Mouse (Mus musculus) fat pad, adult 2 months (tissue): ENCODE measurements around the gene Zfp639.

Experiments
- DNase-seq: peaks from one replicate; pipeline ENCODE4 v3.0.0-alpha.2; 2011; ENCODE audit warnings: low read depth, low spot score; ENCODE audit errors: extremely low read depth

Zfp639 gene

DNA sequence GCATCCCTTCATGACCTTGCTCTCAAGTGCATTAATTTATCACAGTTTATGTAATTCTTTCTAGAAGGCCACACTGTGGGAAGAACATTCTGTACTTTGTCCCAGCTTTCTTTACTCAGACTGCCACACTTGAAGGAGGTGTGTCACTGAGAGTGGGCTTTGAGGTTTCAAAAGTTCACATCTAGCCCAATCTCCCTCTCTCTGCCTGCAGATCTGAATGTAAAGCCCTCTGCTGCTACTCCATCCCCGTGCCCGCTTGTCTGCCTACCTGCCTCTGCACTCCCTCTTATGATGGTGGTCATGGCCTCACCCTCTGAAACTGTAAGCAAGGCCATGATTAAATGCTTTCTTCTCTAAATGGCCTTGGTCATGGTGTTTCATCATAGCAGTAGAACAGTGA lies 9.7 kb upstream of the Zfp639 start:
- DNase-seq: no peak

DNA sequence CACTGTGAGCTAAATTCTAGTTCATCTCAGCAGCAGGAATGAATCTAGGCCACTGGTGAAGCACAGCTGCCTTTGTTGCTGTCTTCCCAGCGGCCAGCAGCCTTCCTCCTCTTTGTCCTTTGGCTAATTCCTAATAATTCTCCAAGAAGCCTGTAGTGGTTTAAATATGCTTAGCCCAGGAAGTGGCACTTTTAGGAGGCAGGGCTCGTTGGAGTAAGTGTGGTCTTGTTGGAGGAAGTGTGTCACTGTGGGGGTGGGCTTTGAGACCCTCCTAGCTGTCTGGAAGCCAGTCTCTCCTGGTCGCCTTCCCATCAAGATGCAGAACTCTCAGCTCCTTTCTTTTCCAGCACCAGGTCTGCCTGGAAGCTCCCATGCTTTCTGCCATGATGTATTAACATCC lies 4.2 kb upstream of the Zfp639 start:
- no peak for DNase-seq

GRCm38 (mm10) chr3:32506366-32507225 lies 3.5 kb upstream of the Zfp639 start:
- no peak for DNase-seq

GRCm38 (mm10) chr3:32508666-32509324 lies 1.3 kb upstream of the Zfp639 start:
- DNase-seq: no peak

GRCm38 (mm10) chr3:32510375-32511190 lies 524 bp downstream of the Zfp639 start:
- DNase-seq: no peak

DNA sequence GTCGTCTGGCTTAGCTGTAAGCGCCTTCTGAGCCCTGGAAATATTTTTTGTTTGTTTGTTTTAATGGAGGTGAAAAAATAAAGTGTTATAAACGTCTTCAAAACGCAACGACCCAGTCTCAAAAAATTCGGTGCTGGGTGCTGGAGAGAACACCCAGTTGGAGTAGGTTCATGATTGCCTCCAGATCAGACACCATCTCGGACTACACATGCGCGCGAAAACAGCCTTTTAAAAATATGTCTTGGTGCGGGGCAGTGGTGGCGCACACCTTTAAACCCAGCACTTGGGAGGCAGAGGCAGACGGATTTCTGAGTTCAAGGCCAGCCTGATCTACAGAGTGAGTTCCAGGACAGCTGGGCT lies 1.1 kb downstream of the Zfp639 start:
- DNase-seq: no peak

- no peak for DNase-seq
Measured at GRCm38 (mm10) chr3:32512686-32513284, 2.7 kb downstream of the Zfp639 start.

DNA sequence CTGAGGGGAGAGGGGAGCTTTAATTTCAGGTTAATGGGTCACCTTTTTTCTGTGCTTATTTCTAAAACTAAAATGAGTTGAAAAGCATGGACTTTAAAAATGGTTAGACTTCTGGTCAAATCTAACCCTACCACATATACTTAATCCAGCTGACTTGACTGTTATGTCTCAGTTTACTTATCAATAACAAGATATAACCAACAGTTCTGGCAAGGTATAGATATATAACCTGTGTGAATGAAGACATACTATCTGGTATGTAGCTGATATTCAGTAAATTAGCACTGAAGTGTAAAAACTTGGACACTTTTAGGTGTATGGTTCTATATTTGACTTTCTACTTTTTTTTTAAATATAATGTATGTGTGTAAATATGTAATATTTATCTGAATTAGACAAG lies 3.5 kb downstream of the Zfp639 start:
- DNase-seq: no peak

DNA sequence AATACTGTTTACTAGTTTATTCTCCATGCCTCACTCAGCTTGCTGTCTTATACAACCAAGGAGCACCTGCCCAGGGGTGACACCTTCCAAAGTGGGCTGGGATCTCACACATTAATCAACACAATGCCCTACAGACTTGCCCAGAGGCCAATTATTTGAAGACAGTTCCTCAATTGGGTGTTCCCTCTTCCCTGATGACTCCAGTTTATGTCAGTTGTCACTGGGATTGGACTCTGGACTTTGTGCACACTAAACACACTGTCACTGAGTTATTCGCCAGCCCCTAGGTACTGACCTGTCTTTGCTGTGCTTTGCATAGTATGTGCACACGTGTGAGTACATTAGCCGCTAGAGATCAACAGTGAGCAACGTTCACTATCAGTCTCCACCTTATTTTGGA lies 17.1 kb downstream of the Zfp639 start:
- DNase-seq: no peak

- DNase-seq: peak; percentile 73
Measured at GRCm38 (mm10) chr3:32529303-32529898, 19.3 kb downstream of the Zfp639 start, which contains the start of gene Mfn1. Gene Mfn1, plus strand, starts transcription at chr3:32529465.

GRCm38 (mm10) chr3:32530041-32530440 lies 20.0 kb downstream of the Zfp639 start:
- no peak for DNase-seq

GRCm38 (mm10) chr3:32535692-32536091 lies 25.6 kb downstream of the Zfp639 start:
- DNase-seq: no peak

DNA sequence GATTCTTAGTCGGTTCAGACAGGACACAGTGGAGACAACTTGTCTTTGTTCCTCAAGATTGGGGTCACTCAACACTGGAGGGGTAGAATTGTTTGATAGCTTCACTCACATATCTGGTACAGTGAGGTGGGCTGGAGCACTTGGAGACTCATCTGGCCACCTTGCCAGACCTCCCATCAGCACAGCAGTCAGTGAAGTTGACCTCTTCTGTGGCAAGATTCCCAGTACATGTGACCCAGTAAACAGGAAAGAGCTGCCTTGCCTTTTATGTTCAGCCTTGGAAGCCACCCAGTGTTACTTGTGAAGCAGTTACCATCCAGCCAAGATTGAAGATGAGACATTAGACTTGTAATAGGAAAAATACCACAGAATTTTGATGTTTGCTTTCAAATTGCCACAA lies 27.5 kb downstream of the Zfp639 start:
- no peak for DNase-seq

DNA sequence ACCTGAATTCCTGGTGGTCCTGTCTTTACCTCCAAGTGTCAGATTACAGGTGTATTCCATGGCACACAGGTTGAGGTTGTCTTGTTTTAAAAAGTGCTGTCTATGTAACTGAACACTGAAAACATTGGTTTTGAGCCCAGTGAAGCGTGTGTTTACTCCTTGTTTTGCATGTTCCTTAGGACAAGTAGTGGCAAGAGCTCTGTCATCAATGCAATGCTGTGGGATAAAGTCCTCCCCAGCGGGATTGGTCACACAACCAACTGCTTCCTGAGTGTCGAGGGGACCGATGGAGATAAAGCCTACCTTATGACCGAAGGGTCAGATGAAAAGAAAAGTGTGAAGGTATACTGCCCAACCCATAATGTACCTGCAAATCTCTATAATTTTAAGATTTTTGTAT lies 28.0 kb downstream of the Zfp639 start:
- no peak for DNase-seq

- no peak for DNase-seq
Measured at GRCm38 (mm10) chr3:32553061-32553460, 43.0 kb downstream of the Zfp639 start.

DNA sequence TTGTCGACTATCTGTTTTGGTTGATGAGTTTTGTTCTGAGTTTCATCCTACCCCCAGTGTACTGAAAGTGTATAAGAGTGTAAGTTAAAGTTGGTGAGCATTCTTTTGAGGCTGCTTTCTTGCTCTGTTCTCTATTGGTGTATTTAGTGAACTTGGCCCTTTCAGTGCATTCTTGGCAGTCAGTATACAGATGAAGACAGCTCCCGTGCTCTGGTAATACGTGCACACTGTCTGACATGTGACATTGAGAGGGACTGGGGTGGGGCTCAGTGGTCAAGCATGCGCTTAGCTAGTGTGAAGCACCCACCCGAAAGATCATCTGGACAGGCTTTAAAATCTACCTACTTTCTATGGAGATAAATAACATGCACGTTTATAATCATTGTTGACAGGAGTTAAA lies 53.3 kb downstream of the Zfp639 start:
- DNase-seq: no peak
